Mouse (Mus musculus) spleen, adult 2 months (tissue): Measurements from ENCODE around the gene Gas2. TPM values are rescaled to one million over a fixed set of nuclear protein-coding genes. Genes with fewer than 3 reads are reported as not detected.

ENCODE experiments used
- DNase-seq, 2 experiments: peaks; one replicate each; pipeline versions ENCODE4 v3.0.0 to v3.0.0-alpha.2; 2012 to 2021; ENCODE audit warnings: low spot score in 2 of 2, low read depth in 1 of 2
- H3K27ac ChIP-seq: fragments of 200-500 bp; 2 replicates; pipeline ENCODE4 v1.5.1; 2012; ENCODE audit warnings: low read length, inconsistent platforms; ENCODE audit not compliant: insufficient read depth
- H3K27me3 ChIP-seq: fragments of 200-500 bp; 2 replicates; pipeline ENCODE4 v1.6.1; 2012; ENCODE audit warnings: mild to moderate bottlenecking, moderate library complexity, low read length, inconsistent platforms; ENCODE audit not compliant: control insufficient read depth, insufficient read depth
- H3K36me3 ChIP-seq: fragments of 200-500 bp; 2 replicates; pipeline ENCODE4 v1.6.1; 2012; ENCODE audit warnings: mild to moderate bottlenecking, low read length, inconsistent platforms; ENCODE audit not compliant: control insufficient read depth, insufficient read depth
- H3K4me1 ChIP-seq: fragments of 200-500 bp; 2 replicates; pipeline ENCODE4 v1.6.1; 2011; ENCODE audit warnings: inconsistent platforms; ENCODE audit not compliant: control insufficient read depth, insufficient read depth, insufficient read length
- H3K4me3 ChIP-seq: fragments of 200-500 bp; 2 replicates; pipeline ENCODE4 v1.5.1; 2011; ENCODE audit warnings: mild to moderate bottlenecking, inconsistent platforms; ENCODE audit not compliant: insufficient read depth, insufficient read length; ENCODE audit errors: extremely low read depth
- CTCF ChIP-seq: fragments of 200-500 bp; IDR thresholded peaks from 2 replicates; pipeline ENCODE4 v1.5.1; 2011; ENCODE audit warnings: mild to moderate bottlenecking, inconsistent platforms; ENCODE audit not compliant: insufficient read depth, insufficient read length, insufficient replicate concordance; ENCODE audit errors: extremely low read depth
- POLR2A ChIP-seq: fragments of 200-500 bp; IDR thresholded peaks from 2 replicates; pipeline ENCODE4 v1.6.1; 2011; ENCODE audit warnings: low read depth, low read length, inconsistent platforms
- WGBS: fragments of 180-500 bp; shearing (Covaris S2); methylation state at CpG from one replicate; pipeline ENCODE4 v1.1.7; 2018; 5-methylcytosine and 5-hydroxymethylcytosine counted together
- polyA plus RNA-seq: library from polyadenylated mRNA; depleted of rRNA; stranded (reverse); fragments of >200 nt; gene quantifications from 2 replicates; pipeline ENCODE4 v1.2.3, GENCODE M21; 2012

The Gas2 gene
- polyA plus RNA-seq, 1 experiment = 0.69 TPM

- no peak for DNase-seq
- WGBS = 81% methylated on average over 6 of the region's 6 CpGs
- Histone ChIP-seq H3K4me3 (no peak overlapping the region), H3K27me3 (no peaks in the 10 kb centered on the region), H3K27ac (no peak overlapping the region), H3K4me1 (no peaks in the 10 kb centered on the region), H3K36me3 (no peaks in the 10 kb centered on the region)
- TF ChIP-seq POLR2A (no peak), CTCF (no peak)
Measured at GRCm38 (mm10) chr7:51899066-51899465, 37.3 kb downstream of the Gas2 start.

GRCm38 (mm10) chr7:51913292-51914050 lies 51.7 kb downstream of the Gas2 start:
- no peak overlapping the region for H3K27ac ChIP-seq

DNA sequence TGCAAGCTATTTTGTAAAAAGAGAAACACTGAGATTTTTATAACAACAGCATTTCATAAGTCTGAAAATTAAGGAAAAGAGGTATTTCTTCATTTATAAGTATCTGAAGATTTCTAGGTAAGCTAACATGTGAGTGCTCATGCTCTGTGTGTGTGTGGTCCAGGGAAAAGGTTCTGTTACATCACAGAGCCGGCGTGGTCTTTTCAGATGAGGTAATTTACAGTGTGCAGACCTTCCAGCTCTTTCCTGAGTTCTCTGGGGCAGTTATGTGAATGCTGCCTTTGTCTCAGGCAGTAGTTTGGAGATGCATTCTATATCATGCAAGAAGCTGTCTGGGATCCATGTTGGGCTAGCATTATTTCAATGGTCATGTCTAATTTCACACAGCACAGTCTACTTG lies 52.3 kb downstream of the Gas2 start:
- Histone ChIP-seq H3K27ac (no peak overlapping the region), H3K4me3 (no peak overlapping the region), H3K27me3 (no peaks in the 10 kb centered on the region), H3K36me3 (no peaks in the 10 kb centered on the region), H3K4me1 (no peaks in the 10 kb centered on the region; the same call in 1 of the 2 replicates)
- TF ChIP-seq POLR2A (no peak), CTCF (no peak)
- WGBS = 64% methylated on average over 2 of the region's 2 CpGs
- DNase-seq = no peak

More at GRCm38 (mm10) chr7:51913292-51914050, 51.7 kb downstream of the Gas2 start:
- no peaks in the 10 kb centered on the region for H3K27me3 ChIP-seq
- no peak for DNase-seq
- no peaks in the 10 kb centered on the region for H3K36me3 ChIP-seq
- TF ChIP-seq POLR2A (no peak), CTCF (no peak)
- no peak overlapping the region for H3K4me3 ChIP-seq
- 85% methylated on average over 3 of the region's 3 CpGs for WGBS
- no peaks in the 10 kb centered on the region; the same call in 1 of the 2 replicates for H3K4me1 ChIP-seq

DNA sequence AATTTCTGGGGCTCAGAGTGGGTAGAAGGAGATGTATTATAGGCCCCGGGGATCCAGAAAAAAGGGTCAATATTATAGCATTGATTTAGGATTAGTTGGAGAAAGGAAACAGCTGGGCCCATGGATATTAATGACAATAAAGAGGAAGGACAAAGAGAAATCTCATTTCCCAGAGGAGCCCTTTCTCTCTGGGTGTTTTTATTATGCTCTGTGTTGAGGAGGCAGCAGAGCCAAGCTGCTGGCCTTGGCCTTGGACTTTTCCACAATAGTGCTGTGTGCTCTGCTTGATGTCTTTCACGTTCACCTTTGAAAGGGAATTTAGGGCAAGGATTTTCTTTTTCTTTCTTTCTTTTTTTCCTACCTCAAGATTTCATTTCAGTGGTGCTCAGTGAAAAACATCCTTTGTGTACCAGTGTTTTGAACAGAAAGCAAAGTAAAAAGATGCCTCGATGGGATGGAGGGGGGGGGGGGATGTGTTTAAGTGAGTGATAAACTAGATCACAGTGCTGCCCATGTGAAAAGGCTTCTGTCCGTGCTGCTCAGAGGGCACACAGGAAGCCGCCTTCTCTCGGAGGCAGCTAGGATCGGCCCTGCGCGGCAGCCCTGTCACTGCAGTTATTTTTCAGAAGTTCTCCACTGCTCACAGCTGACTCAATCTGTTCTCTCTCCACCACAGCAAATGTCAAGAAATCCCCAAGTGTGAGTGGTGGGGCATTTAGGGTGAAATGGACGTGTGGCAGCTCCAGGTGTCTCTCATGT lies 67.1 kb downstream of the Gas2 start:
- 76% methylated on average over 10 of the region's 10 CpGs for WGBS

GRCm38 (mm10) chr7:51931217-51931616 lies 69.4 kb downstream of the Gas2 start:
- no peaks in the 10 kb centered on the region for H3K36me3 ChIP-seq
- no peak for DNase-seq
- H3K4me1 ChIP-seq = no peaks in the 10 kb centered on the region
- H3K4me3 ChIP-seq = no peak overlapping the region
- no peak overlapping the region for H3K27ac ChIP-seq
- WGBS = 91% methylated on average over 4 of the region's 4 CpGs
- no peak for TF ChIP-seq POLR2A
- TF ChIP-seq CTCF = no peak
- H3K27me3 ChIP-seq = no peaks in the 10 kb centered on the region

More for the DNA sequence above, 67.1 kb downstream of the Gas2 start:
- no peak for DNase-seq
- Histone ChIP-seq H3K27ac (no peak overlapping the region), H3K4me1 (no peaks in the 10 kb centered on the region), H3K27me3 (no peaks in the 10 kb centered on the region), H3K36me3 (no peaks in the 10 kb centered on the region), H3K4me3 (no peak overlapping the region)
- TF ChIP-seq CTCF (no peak), POLR2A (no peak)

DNA sequence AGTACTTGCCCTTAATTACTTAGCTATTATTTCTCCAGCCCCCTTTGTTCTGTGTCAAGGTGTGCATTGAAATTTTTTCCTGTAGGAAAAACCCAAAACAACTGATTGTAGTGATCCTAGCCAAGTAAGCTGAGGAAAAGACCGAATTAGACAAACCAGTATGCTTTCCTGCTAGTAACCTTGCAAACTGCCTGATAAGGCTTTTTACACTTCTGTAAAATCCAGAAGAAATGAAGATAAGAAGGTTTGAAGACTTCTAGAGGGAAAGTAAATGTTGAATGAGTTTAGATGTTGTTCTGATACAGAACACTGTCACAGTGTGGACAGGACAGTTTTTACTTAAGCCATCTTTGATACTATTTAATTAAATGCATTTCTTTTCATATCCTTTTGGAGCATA lies 75.5 kb downstream of the Gas2 start:
- DNase-seq = no peak
- TF ChIP-seq CTCF (no peak), POLR2A (no peak)
- H3K4me1 ChIP-seq = no peaks in the 10 kb centered on the region
- WGBS = 77% methylated on average over 1 of the region's 1 CpGs
- no peaks in the 10 kb centered on the region for H3K27me3 ChIP-seq
- H3K36me3 ChIP-seq = no peaks in the 10 kb centered on the region
- no peak overlapping the region for H3K4me3 ChIP-seq
- H3K27ac ChIP-seq = no peak overlapping the region
